Comparison of ENCODE assay signal across 24 mouse cellular contexts in genomic region chr17:12700373-12700772, GRCm38 (mm10). TPM values are rescaled to one million over a fixed set of nuclear protein-coding genes. Genes with fewer than 3 reads are reported as not detected.
DNase-seq lines count a peak whose midpoint lies in the region; ATAC-seq and TF ChIP-seq lines count a peak whose summit lies in the region.
"Had no signal": no experiment of that assay in that cellular context is flagged by ENCODE, and none has a peak within 500 bp of the region (broad histone marks: within the 10 kb centered on the region; RNA-seq: fewer than 3 reads in every experiment).

No protein-coding gene starts in this region.

- no peaks in the 10 kb centered on the region for H3K4me1 ChIP-seq in kidney, postnatal 0 days (replicated peaks; ENCODE audit: insufficient read depth, low read length)
- H3K4me1 ChIP-seq in megakaryocyte, embryonic 14.5 days = peaks cover 11% of the 10 kb centered on the region
- peaks cover 19% of the 10 kb centered on the region for H3K4me1 ChIP-seq in small intestine, adult 2 months (ENCODE audit: control insufficient read depth, insufficient read depth, insufficient read length, low read length)
- H3K4me1 ChIP-seq: forebrain, embryonic 13.5 days; heart, embryonic 15.5 days; hindbrain, embryonic 10.5 days; hindbrain, embryonic 15.5 days had no signal

- no peak overlapping the region for H3K9ac ChIP-seq in kidney, postnatal 0 days (ENCODE audit: low read depth, low read length)
- H3K9ac ChIP-seq: embryonic facial prominence, embryonic 13.5 days; forebrain, embryonic 13.5 days; forebrain, postnatal 0 days; heart, embryonic 15.5 days; hindbrain, embryonic 15.5 days had no signal

- H3K27ac ChIP-seq in kidney, postnatal 0 days = no peak overlapping the region
- peak overlapping the region; percentile 65 for H3K27ac ChIP-seq in small intestine, adult 2 months (ENCODE audit: insufficient read depth, low read depth, low read length)
- H3K27ac ChIP-seq: embryonic facial prominence, embryonic 13.5 days; forebrain, embryonic 13.5 days; gastrocnemius, adult 2 months; heart, embryonic 10.5 days; heart, embryonic 15.5 days; hindbrain, embryonic 10.5 days; hindbrain, embryonic 15.5 days had no signal

- H3K36me3 ChIP-seq in kidney, postnatal 0 days (ENCODE audit: insufficient read depth, low read length) = peaks cover 55% of the 10 kb centered on the region
- peaks cover 33% of the 10 kb centered on the region for H3K36me3 ChIP-seq in megakaryocyte, embryonic 14.5 days (replicated peaks; ENCODE audit: low read length)
- H3K36me3 ChIP-seq in small intestine, adult 2 months (ENCODE audit: control insufficient read depth, insufficient read depth, low read length) = peaks cover 27% of the 10 kb centered on the region

- TF ChIP-seq CTCF in kidney, postnatal 0 days (IDR thresholded peaks at IDR 0.05; ENCODE audit: low read depth) = no peak
- TF ChIP-seq CTCF in small intestine, adult 2 months (IDR thresholded peaks at IDR 0.05; ENCODE audit: extremely low read depth, insufficient read length, insufficient replicate concordance, low read depth, low read length) = no peak

- WGBS in kidney, postnatal 0 days = 91% methylated on average over 6 of the region's 6 CpGs
- WGBS in small intestine, adult 2 months = 42% methylated on average over 6 of the region's 6 CpGs

- H3K9me3 ChIP-seq in kidney, postnatal 0 days (replicated peaks; ENCODE audit: low read length) = no peaks in the 10 kb centered on the region
- no peaks in the 10 kb centered on the region for H3K9me3 ChIP-seq in megakaryocyte, embryonic 14.5 days
- H3K9me3 ChIP-seq: embryonic facial prominence, embryonic 13.5 days; forebrain, embryonic 13.5 days; heart, embryonic 10.5 days; heart, embryonic 15.5 days; hindbrain, embryonic 10.5 days; hindbrain, embryonic 15.5 days had no signal

- no peak overlapping the region for H3K4me3 ChIP-seq in kidney, postnatal 0 days (replicated peaks; ENCODE audit: low read depth, low read length)
- peak overlapping the region; percentile 21 for H3K4me3 ChIP-seq in megakaryocyte, embryonic 14.5 days (replicated peaks)
- no peak overlapping the region for H3K4me3 ChIP-seq in small intestine, adult 2 months (ENCODE audit: low read depth, low read length)
- H3K4me3 ChIP-seq: embryonic facial prominence, embryonic 13.5 days; forebrain, embryonic 13.5 days; gastrocnemius, adult 2 months; heart, embryonic 10.5 days; heart, embryonic 15.5 days; hindbrain, embryonic 10.5 days; hindbrain, embryonic 15.5 days had no signal

- ATAC-seq in kidney, postnatal 0 days (replicated peaks; ENCODE audit: low FRiP score, low read depth) = peak; percentile 71; the same call in 1 of the 2 replicates
- no peak for ATAC-seq in megakaryocyte, adult 5-6 weeks (ENCODE audit: poor library complexity, severe bottlenecking)
- ATAC-seq: forebrain, embryonic 13.5 days; forebrain, postnatal 0 days had no signal

- H3K27me3 ChIP-seq in kidney, postnatal 0 days (ENCODE audit: insufficient read depth, low read length) = no peaks in the 10 kb centered on the region
- peaks cover 59% of the 10 kb centered on the region for H3K27me3 ChIP-seq in megakaryocyte, embryonic 14.5 days (replicated peaks)
- H3K27me3 ChIP-seq in small intestine, adult 2 months (ENCODE audit: control insufficient read depth, insufficient read depth, low read length) = no peaks in the 10 kb centered on the region
- H3K27me3 ChIP-seq: CH12.LX; embryonic facial prominence, embryonic 13.5 days; forebrain, embryonic 13.5 days; heart, embryonic 15.5 days; hindbrain, embryonic 15.5 days had no signal

- no peak for DNase-seq in kidney, postnatal 0 days (ENCODE audit: low spot score)
- no peak for DNase-seq in kidney, postnatal 10 days
- DNase-seq in yolk sac, embryonic 10.5 days (ENCODE audit: low spot score) = peak; percentile 86
- DNase-seq in gastrocnemius, adult 8-10 months (ENCODE audit: low spot score in 2 of 2) = no peak
- DNase-seq in MN1 (ENCODE audit: low spot score) = no peak
- DNase-seq: adrenal gland, adult 2 months; adrenal gland, postnatal 25 days; cerebellum, adult 18-20 months; cerebellum, adult 9-11 months; cerebellum, postnatal 36 days; forebrain, postnatal 0 days; gastrocnemius, adult 2 months; gastrocnemius, postnatal 36 days; heart, adult 18-20 months had no signal

- TF ChIP-seq POLR2A in small intestine, adult 2 months (IDR thresholded peaks at IDR 0.05; ENCODE audit: low read depth, low read length) = no peak

- H3K4me2 ChIP-seq in kidney, postnatal 0 days (ENCODE audit: low read length) = no peak overlapping the region
- H3K4me2 ChIP-seq: embryonic facial prominence, embryonic 13.5 days; forebrain, embryonic 13.5 days; heart, embryonic 15.5 days; hindbrain, embryonic 15.5 days had no signal

RNA-seq across cellular contexts. Expression of gene Slc22a1, which starts 24.7 kb away (rescaled TPM):
- polyA plus RNA-seq in kidney, postnatal 0 days (2015; fragmentation: Nextera tagmentation; extraction: Ambion mirVana) = 57.4 and 70.3 TPM in 2 replicates
- polyA plus RNA-seq in megakaryocyte, embryonic 14.5 days (2012; ENCODE audit: insufficient read depth, low replicate concordance) = not detected in 2 replicates
- not detected in 2 replicates for total RNA-seq in megakaryocyte, adult 5-6 weeks (2015)
- not detected in 2 replicates for total RNA-seq in megakaryocyte, adult 5-6 weeks (2017)
- 32.1 and 46.4 TPM in 2 replicates for polyA plus RNA-seq in small intestine, adult 2 months (2012; rRNA removed)
- total RNA-seq in gastrocnemius, adult 8-10 months (2022) = under 1 TPM in 1 of 4 experiments, not detected in 3; 0.16 TPM
- total RNA-seq: adrenal gland, postnatal 25 days; forebrain, postnatal 0 days; gastrocnemius, postnatal 36 days had no signal
- polyA plus RNA-seq: forebrain, embryonic 13.5 days; forebrain, postnatal 0 days; hindbrain, embryonic 10.5 days; hindbrain, embryonic 15.5 days had no signal

Comparison
In these comparisons a context has a peak if more than half of its experiments do, and no peak if none do; other contexts are left out.
1. RNA of gene Slc22a1, which starts 24.7 kb away (polyA plus RNA-seq): 57.4 to 70.3 TPM in kidney, postnatal 0 days and 32.1 to 46.4 TPM in small intestine, adult 2 months; not detected in megakaryocyte, embryonic 14.5 days; every median in the first group is over 10 times any median in the second.